Mouse (Mus musculus) CD4-positive naive resting alpha-beta T cell, adult 57 days (primary cell): ENCODE data around the gene Lrrc75b. TPM values are rescaled to one million over a fixed set of nuclear protein-coding genes. Genes with fewer than 3 reads are reported as not detected.

Experiments
- total RNA-seq: library from RNA; stranded (reverse); gene quantifications from one replicate; pipeline ENCODE4 v1.2.4, GENCODE M21; 2023

Lrrc75b gene
- 6.7 TPM for total RNA-seq

GRCm38 (mm10) chr10:75559676-75560548 is at the start of gene Lrrc75b:
Gene Lrrc75b (minus strand): TSS chr10:75560330.

GRCm38 (mm10) chr10:75589129-75589528 is 29.0 kb upstream of the Lrrc75b start, which contains the start of gene Ggt5:
Gene Ggt5 (plus strand): TSS chr10:75589340.

GRCm38 (mm10) chr10:75561071-75561654 is 1.0 kb upstream of the Lrrc75b start, which contains the start of gene Ggt1:
Gene Ggt1 (plus strand): TSS chr10:75561604.

GRCm38 (mm10) chr10:75517758-75518143 is 42.4 kb downstream of the Lrrc75b start, which contains the start of gene Gucd1:
Gene Gucd1 (minus strand): TSS chr10:75517972.

GRCm38 (mm10) chr10:75517073-75517757 is 42.9 kb downstream of the Lrrc75b start, which contains the start of gene Snrpd3:
Gene Snrpd3 (plus strand): TSS chr10:75517551.

Other genes starting within 250 kb of the Lrrc75b start
- gene Adora2a, start 243.5 kb downstream of the Lrrc75b start, total RNA-seq, result 16.8 TPM
- gene Upb1, start 159.2 kb downstream of the Lrrc75b start, total RNA-seq, result not detected
- 110 TPM for gene Snrpd3, start 42.8 kb downstream of the Lrrc75b start, total RNA-seq
- 70.1 TPM for gene Gucd1, start 42.4 kb downstream of the Lrrc75b start, total RNA-seq
- gene Ggt1, start 1.3 kb upstream of the Lrrc75b start, total RNA-seq, result 19.3 TPM
- 30.5 TPM for gene Ggt5, start 29.0 kb upstream of the Lrrc75b start, total RNA-seq
- 4.7 TPM for gene Susd2, start 83.7 kb upstream of the Lrrc75b start, total RNA-seq
- gene Cabin1, start 204.0 kb upstream of the Lrrc75b start, total RNA-seq, result 110 TPM
- 23.0 TPM for gene Ddt, start 213.1 kb upstream of the Lrrc75b start, total RNA-seq
- not detected for gene Gm20441, start 220.6 kb upstream of the Lrrc75b start, total RNA-seq
- 2.9 TPM for gene Gstt3, start 221.1 kb upstream of the Lrrc75b start, total RNA-seq
- 1.8 TPM for gene Gstt1, start 238.3 kb upstream of the Lrrc75b start, total RNA-seq